Mouse (Mus musculus): ENCODE measurements at regions not wholly inside any gene's neighbourhood (a gene's known extent, or its start where the extent isn't known, plus 50 kb on each side); places are given as distances from the start of the nearest gene placed in this dataset.
A peak's percentile ranks its signal among the peaks of the same experiment; 100 is the strongest.

DNA sequence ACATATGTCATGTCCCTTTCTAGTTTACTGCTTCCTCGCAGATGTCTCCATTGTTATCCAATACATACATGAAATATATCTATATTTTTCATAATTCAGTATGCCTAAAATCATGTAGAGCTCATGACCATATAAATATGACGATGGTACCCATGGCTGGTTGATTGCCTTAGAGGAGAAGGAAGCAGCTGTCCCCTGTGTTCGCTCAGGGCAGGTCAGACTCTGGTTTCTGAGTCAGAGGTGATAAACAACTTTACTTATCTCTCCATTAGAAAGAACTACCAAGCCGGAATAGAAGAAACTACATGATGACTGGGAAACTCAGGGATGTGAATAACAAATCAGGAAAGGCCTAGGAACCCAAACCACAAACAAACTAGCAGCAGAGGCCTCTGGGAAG is 307.6 kb downstream of the Sox4 start:
- DNase-seq (ENCODE audit: low spot score in 2 of 2): no peak

DNA sequence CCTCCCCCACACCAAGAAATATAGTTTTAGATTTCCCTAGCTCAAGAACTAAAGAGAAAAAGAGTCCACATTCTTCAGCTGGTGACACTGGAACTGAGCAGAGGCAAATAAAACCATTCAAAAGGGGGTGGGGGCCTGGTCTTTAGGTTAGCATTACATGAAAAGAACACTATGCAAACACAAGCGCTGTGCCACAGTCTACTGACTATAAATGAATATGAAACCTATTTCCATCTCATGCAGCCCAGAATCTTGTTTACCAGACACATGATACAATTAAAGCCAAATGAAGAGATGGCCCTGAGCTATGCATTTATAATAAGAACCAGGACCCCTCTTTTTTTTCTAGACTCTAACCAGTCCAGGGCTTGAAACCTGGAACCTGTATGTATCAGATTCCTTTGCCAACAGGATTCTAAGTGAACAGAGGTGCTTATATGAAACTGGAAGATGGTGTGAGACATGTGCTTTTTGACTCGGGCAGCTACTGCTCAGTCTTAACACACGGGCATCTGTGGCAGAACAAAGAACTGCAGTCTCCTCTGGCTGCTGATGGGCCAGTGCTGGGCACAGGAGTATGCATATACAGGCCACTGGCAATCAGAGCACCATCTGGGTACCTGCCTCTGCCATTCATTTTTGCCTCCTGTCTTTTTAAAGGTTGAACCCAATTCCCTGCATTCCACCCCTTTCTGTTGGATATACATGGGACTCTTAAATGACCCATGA is 308.5 kb downstream of the Sox4 start:
- no peak for DNase-seq (ENCODE audit: low spot score in 2 of 2)

DNA sequence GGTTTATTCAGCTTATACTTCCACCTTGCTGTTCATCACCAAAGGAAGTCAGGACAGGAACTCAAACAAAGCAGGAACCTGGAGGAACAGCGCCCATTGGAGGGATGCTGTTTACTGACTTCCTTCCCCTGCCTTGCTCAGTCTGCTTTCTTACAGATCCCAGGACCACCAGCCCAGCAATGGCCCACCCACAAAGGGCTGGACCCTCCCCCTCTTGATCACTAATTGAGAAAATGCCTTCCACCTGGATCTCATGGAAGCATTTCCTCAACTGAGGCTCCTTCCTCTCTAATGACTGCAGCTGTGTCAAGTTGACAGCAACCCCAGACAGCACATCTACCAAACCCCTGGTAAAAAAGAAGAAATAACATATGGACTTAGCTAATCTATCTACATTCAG is 312.7 kb downstream of the Sox4 start:
- DNase-seq (ENCODE audit: low spot score in 2 of 2): no peak

DNA sequence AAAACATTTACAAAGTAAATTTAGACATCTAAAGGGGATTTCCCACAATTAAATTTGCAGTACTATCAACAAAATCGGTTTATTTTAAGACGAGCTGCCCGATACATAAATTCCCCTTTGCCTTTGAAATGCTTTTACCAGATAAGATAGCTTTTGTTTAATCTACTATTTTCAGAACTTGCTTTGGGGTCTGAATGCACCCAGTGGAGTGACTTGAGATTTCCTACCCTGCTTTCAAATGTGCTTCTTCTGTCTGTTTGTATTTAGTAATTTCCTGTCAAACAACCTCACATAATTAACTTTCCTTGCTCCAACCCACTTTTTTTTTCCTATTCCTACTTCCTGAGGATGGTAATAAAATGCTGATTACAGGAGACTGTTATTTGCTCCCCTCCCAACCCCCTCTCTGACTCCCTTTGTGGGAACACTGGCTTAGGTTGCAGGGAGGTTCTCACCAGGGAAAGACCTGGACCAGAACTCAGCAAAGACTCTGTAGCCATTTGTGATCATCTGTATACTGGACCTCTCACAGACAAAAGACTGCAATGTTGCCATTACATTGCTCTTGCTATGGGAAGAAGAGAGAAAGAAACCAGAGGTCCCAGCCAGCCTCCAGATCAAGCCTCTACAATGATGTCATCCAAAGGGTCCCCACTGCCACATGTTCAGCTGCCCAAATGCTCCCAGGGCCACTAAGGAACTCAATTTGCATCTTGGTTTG is 318.1 kb downstream of the Sox4 start:
- no peak for DNase-seq (ENCODE audit: low spot score in 2 of 2)

DNA sequence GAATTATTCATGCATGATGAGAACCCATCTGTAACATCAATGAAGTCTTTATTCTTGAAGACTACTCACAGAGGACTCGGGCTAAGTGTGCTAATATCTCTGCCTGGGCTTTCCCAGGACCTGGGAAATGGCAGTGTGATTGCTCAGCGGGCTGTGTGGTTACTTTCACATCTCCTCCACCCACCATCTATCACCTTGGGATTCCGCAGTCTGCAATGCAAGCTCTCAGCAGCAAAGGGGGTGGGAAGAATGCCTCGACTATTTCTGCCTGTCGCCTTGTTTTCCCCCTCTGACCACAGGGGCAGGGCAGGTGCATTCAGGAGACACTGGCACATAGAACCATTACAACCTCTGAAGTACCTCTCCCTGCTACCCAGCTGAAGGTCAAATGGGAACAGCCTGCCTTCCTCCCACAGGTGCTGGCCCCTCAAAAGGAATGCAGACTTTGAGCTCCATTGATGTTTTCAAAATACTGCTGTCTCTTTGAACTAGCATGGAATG is 319.9 kb downstream of the Sox4 start:
- DNase-seq (ENCODE audit: low spot score in 2 of 2): no peak

DNA sequence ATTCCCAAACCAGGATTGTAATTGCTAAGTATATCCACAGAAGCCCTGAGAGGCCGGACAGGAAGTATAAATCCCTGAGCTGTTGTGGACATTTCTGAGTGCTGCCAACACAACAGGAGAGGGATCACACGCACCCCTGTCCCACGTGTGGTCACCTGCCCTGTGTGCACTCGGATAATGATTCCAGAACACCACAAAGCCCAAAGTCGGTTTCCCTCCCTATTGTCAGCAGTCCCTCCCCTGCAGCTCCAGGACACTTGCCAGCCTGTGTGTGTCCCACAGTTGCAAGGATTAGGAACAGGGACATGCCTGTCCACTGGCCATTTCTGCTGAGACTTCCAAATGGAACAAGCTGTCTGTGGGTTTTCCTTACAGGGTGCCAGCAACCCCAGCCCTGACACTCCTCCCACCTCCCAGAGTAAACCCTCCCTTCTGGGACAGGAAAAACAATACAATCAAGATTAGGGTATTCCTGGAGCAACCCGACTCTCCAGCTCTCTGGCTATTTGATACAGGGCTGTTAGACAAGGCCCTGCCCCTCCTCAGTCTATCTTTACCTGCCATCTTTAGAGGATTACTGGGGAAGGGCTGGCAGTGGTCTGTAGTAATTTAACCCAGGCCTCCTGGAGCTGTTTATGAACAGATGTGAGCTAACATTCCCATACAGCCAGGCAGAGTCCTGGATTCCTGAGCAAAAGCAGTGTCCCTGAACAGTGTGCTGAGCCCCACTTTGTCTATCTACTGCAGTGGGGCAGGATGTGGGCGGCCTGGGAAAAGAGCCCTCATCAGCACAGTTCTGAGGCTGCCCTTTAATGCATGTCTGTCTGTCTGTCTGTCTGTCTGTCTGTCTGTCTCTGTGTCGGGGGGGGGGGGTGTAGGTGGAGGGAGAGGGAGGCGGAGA is 323.8 kb downstream of the Sox4 start:
- DNase-seq (ENCODE audit: low spot score in 2 of 2): no peak

DNA sequence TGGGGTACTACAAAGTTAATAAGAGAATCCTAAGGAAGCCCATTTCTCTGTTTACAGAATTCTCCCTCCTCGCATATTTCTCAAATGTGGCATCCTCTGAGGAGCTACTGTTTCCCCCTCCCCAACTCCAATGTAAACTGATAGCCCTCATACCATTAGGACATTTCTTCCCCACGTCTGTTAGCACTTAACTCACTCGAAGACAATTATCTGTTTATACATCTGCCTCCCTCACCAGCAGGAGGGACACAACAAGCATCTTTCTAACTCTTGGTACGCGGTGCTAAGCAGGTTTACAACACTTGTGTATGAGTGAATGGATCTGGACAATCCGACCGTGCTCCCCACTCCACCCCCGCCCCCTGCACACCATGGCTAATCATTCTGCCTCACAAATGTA is 324.8 kb downstream of the Sox4 start:
- no peak for DNase-seq (ENCODE audit: low spot score in 2 of 2)

DNA sequence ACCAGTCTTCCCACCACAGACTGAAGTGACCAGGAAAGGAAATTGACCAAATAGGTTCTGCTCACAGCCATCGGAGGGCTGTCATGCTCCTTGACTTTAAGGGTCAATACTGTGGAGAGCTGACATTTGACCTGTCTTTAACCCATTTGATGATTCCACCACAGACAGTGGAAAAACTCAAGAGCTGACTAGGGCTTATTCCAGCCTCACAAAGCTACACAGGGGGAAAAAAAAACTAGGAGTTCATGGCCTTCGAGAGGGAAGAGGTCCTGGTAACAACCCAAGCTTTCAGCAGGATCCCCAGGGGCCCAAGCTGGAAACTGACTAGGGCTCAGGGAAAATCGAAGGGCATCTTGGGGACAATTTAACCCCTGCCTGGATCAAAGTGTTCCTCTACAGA is 334.6 kb downstream of the Sox4 start:
- no peak for DNase-seq (ENCODE audit: low spot score in 2 of 2)

DNA sequence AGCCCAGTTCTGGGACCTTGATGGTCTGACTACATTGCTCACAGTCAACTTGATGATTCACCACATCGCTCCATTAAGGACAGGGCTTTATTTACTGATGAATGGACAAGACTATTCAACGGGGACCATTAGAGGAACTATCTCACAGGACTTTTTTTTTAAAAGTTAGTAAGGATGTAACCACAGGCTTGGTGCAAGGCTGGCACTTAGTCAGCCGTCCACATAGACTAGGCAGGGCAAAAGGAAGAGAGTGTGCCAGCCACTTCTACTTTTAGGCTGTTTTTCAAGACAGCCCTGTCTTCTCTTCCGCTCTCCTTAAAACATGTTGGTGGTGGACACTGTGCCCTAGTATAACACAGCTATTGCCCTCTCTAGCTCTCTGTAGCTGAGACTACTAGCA is 336.0 kb downstream of the Sox4 start:
- no peak for DNase-seq (ENCODE audit: low spot score in 2 of 2)

DNA sequence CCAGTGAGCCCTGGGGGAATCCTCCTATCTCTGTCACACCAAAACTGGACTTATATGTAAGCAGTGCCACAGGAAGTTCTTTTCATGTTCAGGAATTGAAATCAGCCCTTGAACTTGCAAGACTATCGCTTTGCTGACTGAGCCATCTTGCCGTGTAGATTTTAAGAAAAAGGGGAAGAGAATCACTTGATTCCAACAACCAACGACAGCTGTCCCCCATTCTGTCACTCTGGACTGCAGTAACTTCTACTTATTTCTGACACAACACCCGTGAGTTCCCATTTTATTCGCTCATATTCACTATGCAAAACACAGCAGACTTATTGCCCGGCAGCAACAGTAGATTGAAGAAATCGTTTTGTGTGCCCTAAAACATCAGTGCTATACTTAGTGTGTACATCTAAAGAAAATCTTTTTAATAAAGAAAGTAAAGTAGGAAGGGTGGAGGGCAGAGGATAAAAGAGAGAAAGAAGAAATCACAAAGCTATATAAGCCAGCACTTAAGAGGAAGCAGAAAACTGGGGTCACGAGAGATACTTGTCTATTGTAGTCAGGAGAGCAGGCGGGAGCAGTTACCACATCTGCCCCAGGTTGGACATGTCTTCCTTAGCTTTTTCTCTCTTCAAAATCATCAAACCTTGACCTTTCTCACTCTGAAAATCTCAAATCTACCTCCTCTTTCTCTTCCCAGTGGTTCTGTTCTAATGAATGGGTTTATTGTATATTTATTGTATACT is 336.7 kb downstream of the Sox4 start:
- no peak for DNase-seq (ENCODE audit: low spot score in 2 of 2)

DNA sequence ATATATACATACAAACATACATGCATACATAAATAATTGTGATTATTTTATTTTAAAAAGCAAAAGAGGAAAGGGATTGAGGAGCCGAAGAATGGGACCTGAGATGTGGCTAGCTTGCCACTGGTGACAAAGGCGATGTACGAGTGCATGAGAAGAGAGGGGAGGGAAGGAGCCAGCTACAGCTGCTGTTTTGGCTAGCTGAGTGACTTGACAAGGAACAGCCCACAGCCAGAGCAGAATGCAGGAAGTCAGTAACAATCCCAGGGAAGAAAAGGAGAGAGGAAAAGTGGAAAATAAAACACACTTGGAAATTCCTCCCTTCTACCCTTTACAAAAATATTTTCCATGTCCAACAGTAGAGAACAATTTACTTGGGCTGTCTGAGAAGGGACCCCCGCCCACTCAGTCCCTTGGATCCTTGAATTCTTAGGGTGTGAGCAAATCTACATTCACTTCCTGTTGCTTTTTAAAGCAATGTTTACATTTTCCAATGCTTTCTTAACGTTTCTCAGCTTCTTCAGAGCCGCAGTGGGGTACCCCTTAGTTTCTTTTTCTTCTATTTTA is 345.9 kb downstream of the Sox4 start:
- no peak for DNase-seq (ENCODE audit: low spot score in 2 of 2)

DNA sequence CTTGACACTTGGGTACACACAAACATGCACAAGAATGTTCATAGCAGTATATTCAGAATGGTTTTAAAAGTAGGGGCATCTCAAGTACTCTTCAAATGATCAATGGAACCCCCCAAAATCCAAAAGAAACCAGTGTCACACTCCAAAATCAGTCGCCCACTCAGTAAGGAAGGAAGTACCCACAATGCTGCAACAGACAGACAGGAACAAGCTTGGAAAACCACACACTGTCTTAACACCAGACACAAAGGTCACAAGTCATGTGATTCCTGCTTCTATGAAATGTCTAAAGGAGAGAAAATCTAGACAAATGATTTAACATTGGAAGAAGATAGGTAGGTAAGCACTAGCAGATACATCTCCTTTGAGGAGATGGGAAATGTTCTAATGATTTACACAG is 346.9 kb downstream of the Sox4 start:
- no peak for DNase-seq (ENCODE audit: low spot score in 2 of 2)

DNA sequence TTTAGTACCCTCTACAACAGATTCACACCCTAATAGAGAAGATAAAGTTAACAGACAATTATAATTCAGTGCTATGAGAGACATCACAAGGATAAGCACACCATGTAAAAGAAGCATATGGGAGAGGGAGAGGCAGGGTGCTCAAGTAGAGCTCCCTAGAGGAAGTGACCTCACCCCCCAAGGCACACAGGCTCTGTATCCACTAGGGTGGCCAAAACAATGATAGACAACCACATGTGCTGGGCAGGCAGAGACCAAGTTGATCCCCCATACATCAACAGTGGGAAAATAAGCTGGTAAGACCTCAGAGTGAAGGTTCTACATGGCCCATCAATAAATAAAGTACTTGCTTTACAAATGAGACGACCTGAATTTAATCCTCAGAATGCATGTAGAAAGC is 347.7 kb downstream of the Sox4 start:
- DNase-seq (ENCODE audit: low spot score in 2 of 2): no peak

DNA sequence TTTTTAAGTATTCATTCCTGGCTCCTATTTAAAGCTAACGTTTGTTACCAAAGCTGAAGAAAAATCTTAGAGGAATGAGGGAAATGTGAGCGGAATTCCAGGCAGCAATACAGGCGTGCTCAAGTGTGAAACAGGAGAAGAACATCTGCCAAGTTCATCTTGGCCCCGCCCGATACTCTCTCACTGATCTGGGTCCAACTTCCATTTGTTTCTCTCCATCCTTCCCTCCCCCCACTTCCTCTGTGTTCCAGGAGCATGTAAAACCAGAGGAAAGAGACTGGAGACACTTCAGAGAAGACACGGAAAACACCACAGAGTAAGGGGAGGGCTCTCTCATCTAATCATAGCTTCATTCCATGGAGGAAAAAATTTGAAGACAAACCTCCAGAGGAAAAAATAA is 346.7 kb downstream of the Gm11361 start:
- no peak for DNase-seq (ENCODE audit: low spot score in 2 of 2)

DNA sequence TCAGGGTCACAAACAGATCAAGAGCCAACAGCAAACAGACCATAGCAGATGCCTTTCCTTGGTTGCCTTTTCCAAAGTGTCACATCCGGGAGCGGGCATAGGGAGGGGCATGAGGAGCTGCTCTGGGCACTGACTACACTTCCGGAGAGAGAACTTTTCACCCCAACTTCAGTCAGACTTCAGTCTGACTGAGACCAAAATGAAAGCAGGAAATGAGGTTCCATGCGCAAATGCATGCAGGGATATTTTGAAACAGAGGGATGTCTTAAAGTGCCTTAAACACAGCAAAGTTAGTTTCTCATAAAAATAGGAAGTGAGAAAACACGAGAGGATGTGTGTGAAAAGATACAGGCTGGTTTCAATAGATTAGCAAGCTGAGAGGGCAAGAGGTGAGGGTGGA is 343.5 kb downstream of the Gm11361 start:
- DNase-seq (ENCODE audit: low spot score in 2 of 2): peak in 1 of 2 experiments; percentile 25

DNA sequence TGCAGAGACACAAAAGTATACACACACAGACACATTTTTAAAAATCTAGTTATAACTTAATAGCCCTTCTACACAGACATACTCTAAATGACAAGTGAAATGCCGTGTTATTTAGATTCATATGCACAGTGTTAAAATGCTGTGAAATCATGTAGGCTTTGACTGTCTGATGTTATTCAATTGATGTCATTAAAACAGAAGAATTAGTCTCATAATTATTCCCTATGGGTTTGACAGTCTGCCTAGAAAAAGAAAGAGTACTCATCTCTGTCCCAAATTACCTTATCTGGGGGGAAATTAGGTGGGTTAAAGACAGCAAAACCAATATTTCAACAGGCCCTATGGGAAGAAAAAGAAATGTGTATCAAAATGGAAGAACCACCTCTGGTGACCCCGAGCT is 339.0 kb downstream of the Gm11361 start:
- no peak for DNase-seq (ENCODE audit: low spot score in 2 of 2)

DNA sequence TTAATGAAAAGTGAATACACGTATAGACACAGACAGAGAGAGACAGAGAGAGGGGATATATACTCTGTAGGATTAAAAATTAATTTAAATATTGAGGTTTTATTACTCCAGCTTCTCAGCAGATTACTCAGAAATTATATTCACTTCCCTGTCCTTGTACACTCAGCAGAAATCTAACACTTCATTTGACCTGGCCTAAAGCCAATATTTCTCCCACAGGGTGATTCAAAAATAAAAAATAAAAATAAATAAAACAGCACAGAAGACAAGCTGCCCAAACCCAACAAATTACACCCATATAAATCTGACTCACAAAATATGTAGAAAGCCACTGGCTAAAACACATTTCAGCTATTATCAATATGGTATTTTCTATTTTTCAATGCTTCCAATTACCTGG is 334.8 kb downstream of the Gm11361 start:
- DNase-seq (ENCODE audit: low spot score in 2 of 2): no peak

DNA sequence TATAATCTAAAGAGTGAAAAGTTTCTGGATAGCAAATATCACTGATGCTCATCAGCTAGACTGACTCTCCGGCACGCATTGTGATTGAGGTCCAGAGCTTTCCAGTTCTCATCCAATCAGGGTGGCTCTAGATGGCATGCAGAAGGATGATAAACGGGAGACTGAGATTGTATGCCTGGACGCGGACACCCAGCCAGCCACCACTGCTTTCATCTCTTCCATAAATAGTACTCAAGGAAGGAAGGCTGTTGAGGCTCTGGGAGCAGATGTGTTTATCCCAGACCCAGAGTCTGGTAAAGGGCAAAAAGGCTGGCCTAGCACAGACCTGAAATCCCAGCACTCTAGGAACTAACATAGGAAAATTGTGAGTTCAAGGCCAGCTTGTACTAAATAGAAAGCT is 330.6 kb downstream of the Gm11361 start:
- DNase-seq (ENCODE audit: low spot score in 2 of 2): no peak

DNA sequence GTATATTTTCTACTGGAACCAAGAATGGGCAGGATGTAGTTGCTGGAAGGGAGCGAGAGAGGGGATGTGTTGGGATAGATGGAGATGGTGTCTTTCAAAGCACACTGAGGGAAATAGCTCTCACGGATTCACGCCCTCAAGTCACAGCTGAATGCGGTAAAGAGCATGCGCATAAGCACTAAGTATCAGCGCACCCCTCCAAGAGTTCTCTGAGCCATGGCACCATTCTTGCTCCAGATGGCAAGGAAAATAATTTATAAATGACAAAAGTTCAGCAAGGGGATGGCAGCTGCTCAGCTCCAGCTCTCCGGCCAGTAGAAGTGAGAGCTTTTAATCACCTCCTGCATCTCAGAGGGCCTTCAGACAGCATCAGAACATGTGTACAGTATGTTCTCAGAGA is 329.4 kb downstream of the Gm11361 start:
- DNase-seq (ENCODE audit: low spot score in 2 of 2): no peak

DNA sequence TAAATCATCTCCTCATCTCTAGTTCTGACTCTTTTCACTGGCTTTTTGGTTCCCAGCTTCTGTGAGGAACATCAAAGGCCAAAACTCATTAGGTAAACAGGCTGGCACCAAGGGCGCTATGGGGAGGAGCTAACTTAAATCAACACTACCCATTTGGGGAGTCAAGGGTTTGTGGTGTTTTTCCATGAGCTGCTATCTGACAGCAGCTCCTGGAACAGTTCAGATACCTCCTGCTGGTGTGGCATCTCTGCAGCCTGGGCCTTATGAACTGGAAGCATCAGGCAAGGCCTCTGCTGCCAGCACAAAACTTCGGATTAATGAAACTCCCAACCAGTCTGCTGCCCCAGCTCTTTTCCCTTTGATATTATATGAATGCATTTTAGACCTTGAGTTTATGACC is 328.8 kb downstream of the Gm11361 start:
- no peak for DNase-seq (ENCODE audit: low spot score in 2 of 2)

DNA sequence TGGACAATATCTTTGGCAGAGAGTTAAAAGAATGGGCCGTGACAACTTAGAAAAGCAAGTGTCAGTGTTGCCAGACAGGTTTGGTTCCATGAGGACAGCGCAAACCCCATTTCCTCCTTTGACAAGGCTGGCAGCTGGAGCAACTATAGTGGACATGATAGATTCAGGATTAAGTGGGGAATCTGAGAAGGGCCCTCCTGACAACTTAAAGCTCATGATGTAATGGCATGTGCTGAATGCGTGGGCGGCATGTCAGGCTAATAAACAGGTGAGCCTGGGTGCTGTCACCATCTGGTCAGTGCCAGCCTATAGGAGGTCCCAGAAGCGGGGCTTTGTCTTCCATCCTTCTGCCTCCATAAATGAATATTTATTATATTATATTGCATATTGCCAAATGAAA is 326.3 kb downstream of the Gm11361 start:
- no peak for DNase-seq (ENCODE audit: low spot score in 2 of 2)

Data from spleen, postnatal 10 days (tissue).